Mouse (Mus musculus): Measurements from ENCODE around the gene Sbno2. TPM values are rescaled to one million over a fixed set of nuclear protein-coding genes. Genes with fewer than 3 reads are reported as not detected.

The Sbno2 gene
- total RNA-seq, 4 experiments from 2014 or later, result 9.5 to 12.0 (median 11.1) TPM

- peak; percentile 97 for DNase-seq (ENCODE audit: low spot score)
These were observed 36.6 kb upstream of the Sbno2 start for GRCm38 (mm10) chr10:80141786-80142529.

GRCm38 (mm10) chr10:80141243-80141642, 35.9 kb upstream of the Sbno2 start:
- DNase-seq (ENCODE audit: low spot score), result peak; percentile 94

- no peak for DNase-seq (ENCODE audit: low spot score)
These were observed 35.3 kb upstream of the Sbno2 start, which contains the start of gene Cbarp for GRCm38 (mm10) chr10:80140666-80141035. Cbarp (minus strand) TSS chr10:80140835.

- no peak for DNase-seq (ENCODE audit: low spot score)
These were observed 34.7 kb upstream of the Sbno2 start for GRCm38 (mm10) chr10:80139975-80140665.

- no peak for DNase-seq (ENCODE audit: low spot score)
These were observed 34.0 kb upstream of the Sbno2 start for GRCm38 (mm10) chr10:80139439-80139775.

GRCm38 (mm10) chr10:80138553-80139438, 33.4 kb upstream of the Sbno2 start, which contains the start of gene Atp5d:
Atp5d (plus strand) TSS chr10:80138632.
- DNase-seq (ENCODE audit: low spot score), result no peak

- no peak for DNase-seq (ENCODE audit: low spot score)
These were observed 32.5 kb upstream of the Sbno2 start for GRCm38 (mm10) chr10:80137626-80138552.

GRCm38 (mm10) chr10:80136952-80137625, 31.7 kb upstream of the Sbno2 start:
- DNase-seq (ENCODE audit: low spot score), result no peak

GRCm38 (mm10) chr10:80136179-80136951, 31.0 kb upstream of the Sbno2 start:
- DNase-seq (ENCODE audit: low spot score), result no peak

GRCm38 (mm10) chr10:80135641-80136040, 30.3 kb upstream of the Sbno2 start:
- no peak for DNase-seq (ENCODE audit: low spot score)

- no peak for DNase-seq (ENCODE audit: low spot score)
These were observed 29.8 kb upstream of the Sbno2 start for GRCm38 (mm10) chr10:80135161-80135560.

GRCm38 (mm10) chr10:80134421-80134820, 29.1 kb upstream of the Sbno2 start:
- no peak for DNase-seq (ENCODE audit: low spot score)

GRCm38 (mm10) chr10:80133226-80133849, 28.0 kb upstream of the Sbno2 start:
- DNase-seq (ENCODE audit: low spot score), result no peak

- no peak for DNase-seq (ENCODE audit: low spot score)
These were observed 26.6 kb upstream of the Sbno2 start for GRCm38 (mm10) chr10:80131952-80132350.

- DNase-seq (ENCODE audit: low spot score), result no peak
These were observed 26.1 kb upstream of the Sbno2 start for GRCm38 (mm10) chr10:80131316-80131951.

- DNase-seq (ENCODE audit: low spot score), result no peak
These were observed 25.1 kb upstream of the Sbno2 start for GRCm38 (mm10) chr10:80130403-80131031.

GRCm38 (mm10) chr10:80129846-80130245, 24.5 kb upstream of the Sbno2 start:
- no peak for DNase-seq (ENCODE audit: low spot score)

- no peak for DNase-seq (ENCODE audit: low spot score)
These were observed 22.5 kb upstream of the Sbno2 start for GRCm38 (mm10) chr10:80127920-80128319.
